Mouse (Mus musculus) layer of hippocampus, postnatal 14 days (tissue): ENCODE data around the gene Necab2. TPM values are rescaled to one million over a fixed set of nuclear protein-coding genes. Genes with fewer than 3 reads are reported as not detected.

Experiments used
- DNase-seq, 2 experiments: peaks; one replicate each; pipeline ENCODE4 v3.0.0; 2021 to 2022; ENCODE audit warnings: low spot score in 2 of 2, mixed read lengths in 1 of 2
- total RNA-seq, 2 experiments: library from RNA; stranded (reverse); gene quantifications; 2 replicates each; pipeline ENCODE4 v1.2.3; 2021

The Necab2 gene
- total RNA-seq, 2 experiments from 2014 or later = 126 to 129 TPM

DNA sequence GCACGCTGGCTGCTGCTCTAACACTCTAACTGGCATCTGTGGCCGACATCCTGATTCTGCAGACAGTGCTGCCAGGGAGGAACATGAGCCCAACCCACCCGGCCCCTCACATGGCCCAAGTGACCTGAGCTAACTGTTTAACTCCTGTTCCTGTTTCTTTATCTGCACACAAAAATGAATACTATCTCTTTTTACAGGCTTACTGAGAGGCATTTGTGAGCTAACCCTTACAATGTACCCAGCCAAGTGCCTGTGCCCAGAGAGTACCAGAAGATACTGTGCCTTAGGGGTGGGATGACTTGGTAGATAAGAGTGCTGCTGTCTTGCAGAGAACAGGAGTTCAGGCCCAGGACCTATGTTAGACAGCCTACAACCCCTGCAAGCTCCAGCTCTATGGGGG, 68.4 kb downstream of the Necab2 start:
- no peak for DNase-seq

DNA sequence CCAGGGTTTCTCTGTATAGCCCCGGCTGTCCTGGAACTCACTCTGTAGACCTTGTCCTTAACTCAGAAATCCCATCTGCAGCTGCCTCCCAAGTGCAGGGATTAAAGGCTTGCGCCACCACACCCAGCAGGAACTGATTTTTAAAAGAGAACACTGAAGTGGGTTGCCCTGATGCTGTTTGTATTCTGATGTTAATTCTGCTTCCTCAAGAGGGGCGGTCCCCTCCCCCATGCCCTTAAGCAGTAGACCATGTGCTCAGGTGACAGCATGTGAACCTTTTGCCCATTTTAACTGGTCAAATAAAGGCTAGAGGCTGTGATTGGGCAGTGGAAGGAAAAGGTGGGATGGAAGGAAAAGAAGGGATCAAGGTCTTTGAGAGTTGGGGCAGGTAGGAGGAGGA, 69.2 kb downstream of the Necab2 start:
- no peak for DNase-seq

DNA sequence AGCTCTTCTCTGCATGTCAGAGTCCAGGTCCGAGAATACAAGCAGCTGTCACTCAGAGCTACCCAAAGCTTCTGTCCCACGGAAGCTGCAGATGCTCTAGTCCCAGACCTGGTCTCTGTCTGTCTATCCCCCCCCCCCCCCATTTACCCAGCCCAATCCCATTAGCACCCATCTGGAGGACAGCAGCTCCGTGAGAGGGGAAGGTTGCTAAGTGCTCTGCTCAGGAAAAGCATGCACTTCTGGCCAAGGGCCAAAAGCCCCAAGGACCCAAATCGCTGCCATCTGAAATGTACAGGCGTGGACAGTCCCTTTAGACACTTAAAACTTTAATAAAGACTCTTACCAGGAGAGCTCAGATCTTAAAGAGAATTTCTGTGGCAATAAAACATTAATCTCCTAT, 70.2 kb downstream of the Necab2 start:
- no peak for DNase-seq

DNA sequence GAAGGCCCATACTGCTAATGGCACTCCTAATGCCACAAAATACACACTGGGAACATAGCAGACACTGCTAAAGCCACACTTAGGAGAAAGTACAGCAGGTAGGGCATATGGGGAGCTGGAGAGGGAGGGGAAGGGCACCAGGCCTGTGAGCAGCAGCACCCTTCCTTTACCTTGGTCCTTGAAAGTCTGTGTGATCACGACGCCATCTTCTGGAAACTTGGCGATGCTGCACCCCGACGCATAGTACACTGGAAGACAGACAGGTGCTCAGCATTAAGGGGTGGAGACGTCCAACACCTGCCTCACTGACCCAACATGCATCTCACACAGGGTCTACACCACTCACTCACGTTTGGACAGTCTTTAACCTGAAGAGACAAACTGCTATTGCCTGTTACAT, 73.6 kb downstream of the Necab2 start:
- no peak for DNase-seq

Other genes starting within 250 kb of the Necab2 start
- gene Hsbp1, start 102.2 kb upstream of the Necab2 start, total RNA-seq = 100 to 1,000 TPM; 540 to 542 TPM
- 10 to 100 TPM; 24.1 to 27.0 TPM for gene Mlycd, start 51.8 kb upstream of the Necab2 start, total RNA-seq
- 1 to 10 TPM in 1 of 2 experiments, under 1 TPM in 1; 0.19 to 1.2 TPM for gene Osgin1, start 12.6 kb upstream of the Necab2 start, total RNA-seq
- gene Slc38a8, start 55.0 kb downstream of the Necab2 start, total RNA-seq = under 1 TPM; 0.23 to 0.29 TPM
- gene Mbtps1, start 112.0 kb downstream of the Necab2 start, total RNA-seq = 10 to 100 TPM; 63.6 to 69.8 TPM
- 10 to 100 TPM; 39.1 to 40.8 TPM for gene Hsdl1, start 128.5 kb downstream of the Necab2 start, total RNA-seq
- gene Dnaaf1, start 128.5 kb downstream of the Necab2 start, total RNA-seq = under 1 TPM; 0.32 to 0.48 TPM
- gene Taf1c, start 158.5 kb downstream of the Necab2 start, total RNA-seq = 10 to 100 TPM; 10.0 to 11.8 TPM
- gene Adad2, start 166.0 kb downstream of the Necab2 start, total RNA-seq = under 1 TPM in 1 of 2 experiments, not detected in 1; 0.16 TPM
- 1 to 10 TPM; 2.9 to 3.3 TPM for gene Kcng4, start 189.0 kb downstream of the Necab2 start, total RNA-seq
- gene Wfdc1, start 219.6 kb downstream of the Necab2 start, total RNA-seq = 1 to 10 TPM; 6.9 to 8.2 TPM